Mouse (Mus musculus): ENCODE data around the gene Polrmt. TPM values are rescaled to one million over a fixed set of nuclear protein-coding genes. Genes with fewer than 3 reads are reported as not detected.
"Not testable (repeated sequence)": the region's sequence is repeated elsewhere in the genome, so short reads cannot be mapped to it uniquely, and the experiment has no call there.

Gene Polrmt
- polyA plus RNA-seq, 1 experiment from 2014 or later, result 45.3 TPM

DNA sequence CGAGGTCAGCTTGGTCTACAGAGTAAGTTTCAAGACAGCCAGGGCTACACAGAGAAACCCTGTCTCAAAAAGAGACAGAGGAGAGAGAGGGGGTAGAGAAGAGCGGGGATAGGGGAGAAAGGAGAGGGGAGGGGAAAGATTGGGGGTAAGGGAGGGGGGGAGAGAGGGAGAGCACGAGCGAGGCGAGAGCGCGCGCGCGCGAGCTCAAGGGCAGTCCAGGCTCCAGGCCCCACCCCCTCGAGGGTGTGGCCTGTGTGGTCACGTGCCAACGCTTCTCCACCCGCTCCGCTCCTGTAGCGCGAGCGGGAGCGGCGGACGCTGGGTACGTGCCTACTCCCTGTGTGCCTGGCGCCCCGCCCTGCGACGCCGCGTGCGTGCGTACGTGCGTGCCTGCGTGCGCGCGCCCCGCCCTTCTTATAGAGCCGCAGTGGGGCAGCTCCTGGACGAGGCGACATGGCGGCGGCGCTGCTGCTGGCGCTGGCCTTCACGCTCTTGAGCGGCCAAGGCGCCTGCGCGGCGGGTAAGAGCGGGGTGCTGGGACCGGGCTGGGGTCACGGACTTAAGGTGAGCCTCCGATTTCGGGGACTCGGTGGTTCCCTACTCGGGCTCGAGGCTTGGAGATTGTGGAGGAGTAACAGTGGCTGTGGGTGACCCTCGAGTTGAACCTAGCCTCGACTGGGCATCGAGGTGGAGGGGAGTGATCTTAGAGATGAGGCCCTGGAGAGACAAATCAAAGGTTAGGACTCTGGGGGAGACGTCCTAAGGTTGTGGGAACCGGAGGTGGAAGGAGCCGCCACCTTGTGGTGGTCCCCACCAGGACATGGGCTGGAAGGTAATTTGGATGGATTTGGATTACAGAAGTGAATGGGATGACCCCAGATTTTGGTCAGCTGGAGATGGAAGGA, 42.1 kb downstream of the Polrmt start, which contains the start of gene Bsg:
Gene Bsg, plus strand, starts transcription at position 427 of the 905 bp plus-strand sequence.
- under 1% methylated on average over 55 of the region's 65 CpGs for WGBS
- peak within 1 kb of the TSS; percentile 98 for H3K4me2 ChIP-seq (replicated peaks)
- H3K4me3 ChIP-seq, result peak within 1 kb of the TSS; percentile 82
- peaks cover 18% of the 10 kb centered on the region for H3K36me3 ChIP-seq
- no peaks in the 10 kb centered on the region for H3K27me3 ChIP-seq
- ATAC-seq (ENCODE audit: low FRiP score, low read depth), result peak; percentile 97
- H3K9me3 ChIP-seq, result no peaks in the 10 kb centered on the region
- H3K27ac ChIP-seq (replicated peaks), result peak within 1 kb of the TSS; percentile 83
- H3K4me1 ChIP-seq, result peaks cover 28% of the 10 kb centered on the region
- H3K9ac ChIP-seq (replicated peaks), result peak within 1 kb of the TSS; percentile 92

GRCm38 (mm10) chr10:79703541-79703940, 42.8 kb downstream of the Polrmt start:
- WGBS, result 74% methylated on average over 10 of the region's 10 CpGs
- 0 out of 2 replicates have a peak, but pooled peaks have one; percentile 1 for ATAC-seq (ENCODE audit: low FRiP score, low read depth)
- peak overlapping the region; percentile 98 for H3K4me2 ChIP-seq (replicated peaks)
- H3K9ac ChIP-seq (replicated peaks), result peak overlapping the region; percentile 46; the same call in 1 of the 2 replicates
- no peaks in the 10 kb centered on the region for H3K27me3 ChIP-seq
- H3K9me3 ChIP-seq, result no peaks in the 10 kb centered on the region
- H3K27ac ChIP-seq (replicated peaks), result peak overlapping the region; percentile 68
- H3K4me3 ChIP-seq, result peak overlapping the region; percentile 82
- H3K36me3 ChIP-seq, result peaks cover 10% of the 10 kb centered on the region
- peaks cover 28% of the 10 kb centered on the region for H3K4me1 ChIP-seq

DNA sequence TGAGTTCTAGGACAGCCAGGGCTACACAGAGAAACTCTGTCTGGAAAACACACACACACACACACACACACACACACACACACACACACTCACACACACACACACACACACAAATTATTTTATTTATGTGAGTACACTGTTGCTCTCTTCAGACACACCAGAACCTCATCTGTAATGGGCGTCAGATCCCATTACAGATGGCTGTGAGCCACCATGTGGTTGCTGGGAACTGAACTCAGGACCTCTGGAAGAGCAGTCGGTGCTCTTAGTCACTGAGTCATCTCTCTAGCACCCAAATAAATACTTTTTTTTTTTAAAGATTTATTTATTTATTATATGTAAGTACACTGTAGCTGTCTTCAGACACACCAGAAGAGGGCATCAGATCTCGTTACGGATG, 43.4 kb downstream of the Polrmt start:
- not testable (repeated sequence) for H3K9me3 ChIP-seq; H3K36me3 ChIP-seq; ATAC-seq (ENCODE audit: low FRiP score, low read depth); H3K27me3 ChIP-seq; H3K27ac ChIP-seq (replicated peaks); H3K9ac ChIP-seq (replicated peaks); H3K4me2 ChIP-seq (replicated peaks); H3K4me3 ChIP-seq
- WGBS, result 91% methylated on average over 4 of the region's 4 CpGs
- peaks cover 28% of the 10 kb centered on the region for H3K4me1 ChIP-seq

DNA sequence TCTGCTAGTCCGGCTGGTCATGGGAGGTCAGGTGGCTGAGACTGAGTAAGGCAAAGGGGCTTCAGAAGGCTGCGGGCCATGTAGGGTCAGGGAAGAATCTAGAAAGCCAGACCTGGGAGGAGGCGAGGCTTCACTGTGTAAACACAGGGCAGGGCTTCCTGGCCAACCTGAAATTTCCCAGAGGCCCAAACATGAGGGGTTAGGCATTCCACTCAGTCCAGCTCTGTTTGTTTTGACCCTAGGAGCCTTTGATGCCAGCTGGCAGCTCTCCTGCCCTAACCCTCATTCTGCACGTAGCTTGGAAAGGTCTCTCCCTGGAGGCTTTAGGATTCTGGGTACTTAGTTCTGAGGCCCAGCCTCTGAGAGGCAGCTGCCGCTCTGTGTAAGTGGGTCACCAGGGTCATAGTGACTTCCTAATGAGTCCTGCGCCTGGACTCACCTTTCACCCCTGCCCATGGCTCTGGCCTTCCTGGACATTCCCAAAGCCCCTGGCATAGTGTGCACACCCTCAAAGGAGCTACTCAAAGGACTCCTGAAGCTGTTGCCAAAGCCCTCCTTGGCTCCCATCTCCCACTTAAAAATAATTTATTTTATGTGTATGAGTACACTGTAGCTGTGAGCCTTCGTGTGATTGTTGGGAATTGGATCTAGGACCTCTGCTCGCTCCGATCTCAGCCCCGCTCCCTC, 44.8 kb downstream of the Polrmt start:
- H3K4me3 ChIP-seq, result no peak overlapping the region
- no peak overlapping the region for H3K4me2 ChIP-seq (replicated peaks)
- no peak overlapping the region for H3K9ac ChIP-seq (replicated peaks)
- 0 out of 2 replicates have a peak overlapping the region, but pooled peaks have one; percentile 20 for H3K27ac ChIP-seq (replicated peaks)
- no peaks in the 10 kb centered on the region for H3K9me3 ChIP-seq
- no peak for ATAC-seq (ENCODE audit: low FRiP score, low read depth)
- H3K36me3 ChIP-seq, result no peaks in the 10 kb centered on the region
- no peaks in the 10 kb centered on the region for H3K27me3 ChIP-seq
- H3K4me1 ChIP-seq, result peaks cover 22% of the 10 kb centered on the region
- 69% methylated on average over 10 of the region's 10 CpGs for WGBS

DNA sequence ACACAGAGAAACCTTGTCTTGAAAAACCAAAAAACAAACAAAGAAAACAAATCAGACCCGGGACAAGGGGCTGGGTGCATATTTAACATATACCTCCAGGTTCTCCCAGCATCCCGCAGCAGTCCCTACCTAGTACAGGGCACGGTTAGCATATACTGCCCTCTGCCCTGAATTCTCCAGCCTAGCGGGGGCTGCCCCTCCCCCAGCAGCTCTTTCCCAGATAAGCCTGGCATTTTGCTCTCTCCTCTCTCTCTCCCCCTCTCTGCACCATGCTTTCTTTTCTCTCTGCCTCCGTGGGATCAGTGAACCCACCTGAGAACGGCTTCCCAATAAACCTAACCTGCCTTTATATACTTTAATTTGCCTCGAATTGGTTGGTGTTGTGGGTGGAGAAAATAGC, 45.7 kb downstream of the Polrmt start:
- Histone ChIP-seq H3K27me3 (no peaks in the 10 kb centered on the region), H3K4me3 (no peak overlapping the region), H3K4me2 (replicated peaks) (no peak overlapping the region), H3K9me3 (no peaks in the 10 kb centered on the region), H3K36me3 (no peaks in the 10 kb centered on the region), H3K9ac (replicated peaks) (no peak overlapping the region), H3K4me1 (peaks cover 13% of the 10 kb centered on the region), H3K27ac (replicated peaks) (no peak overlapping the region)
- WGBS, result 51% methylated on average over 7 of the region's 7 CpGs
- ATAC-seq (ENCODE audit: low FRiP score, low read depth), result no peak

DNA sequence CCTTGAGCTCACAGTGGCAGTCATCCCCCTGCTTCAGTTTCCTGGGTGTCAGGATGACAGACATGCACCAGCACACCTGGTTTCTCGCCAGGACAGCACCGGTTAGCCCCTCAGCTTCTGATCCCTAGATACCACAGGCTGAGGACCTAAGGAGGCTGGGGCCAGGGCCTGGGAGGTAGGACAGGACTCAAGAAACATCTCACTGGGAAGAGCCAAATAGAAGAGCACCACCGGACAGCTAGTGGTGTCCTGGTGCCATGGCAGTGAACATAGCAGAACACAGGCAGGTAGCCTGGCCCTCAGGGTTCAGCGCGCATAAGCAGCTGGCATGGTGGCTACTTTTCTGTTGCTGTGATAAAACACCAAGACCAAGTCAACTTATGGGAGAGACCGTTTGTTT, 47.9 kb downstream of the Polrmt start:
- Histone ChIP-seq H3K4me3 (no peak overlapping the region), H3K9me3 (no peaks in the 10 kb centered on the region), H3K4me1 (peaks cover 4% of the 10 kb centered on the region; the same call in 1 of the 2 replicates), H3K27me3 (no peaks in the 10 kb centered on the region), H3K4me2 (replicated peaks) (no peak overlapping the region), H3K27ac (replicated peaks) (no peak overlapping the region), H3K36me3 (no peaks in the 10 kb centered on the region), H3K9ac (replicated peaks) (no peak overlapping the region)
- ATAC-seq (ENCODE audit: low FRiP score, low read depth), result no peak
- WGBS, result 93% methylated on average over 6 of the region's 6 CpGs

GRCm38 (mm10) chr10:79697916-79698315, 48.5 kb downstream of the Polrmt start:
- Histone ChIP-seq H3K4me2 (replicated peaks) (no peak overlapping the region), H3K4me1 (peaks cover 4% of the 10 kb centered on the region; the same call in 1 of the 2 replicates), H3K27me3 (no peaks in the 10 kb centered on the region), H3K36me3 (no peaks in the 10 kb centered on the region), H3K9ac (replicated peaks) (no peak overlapping the region), H3K9me3 (no peaks in the 10 kb centered on the region), H3K27ac (replicated peaks) (no peak overlapping the region), H3K4me3 (no peak overlapping the region)
- 85% methylated on average over 6 of the region's 6 CpGs for WGBS
- no peak for ATAC-seq (ENCODE audit: low FRiP score, low read depth)

DNA sequence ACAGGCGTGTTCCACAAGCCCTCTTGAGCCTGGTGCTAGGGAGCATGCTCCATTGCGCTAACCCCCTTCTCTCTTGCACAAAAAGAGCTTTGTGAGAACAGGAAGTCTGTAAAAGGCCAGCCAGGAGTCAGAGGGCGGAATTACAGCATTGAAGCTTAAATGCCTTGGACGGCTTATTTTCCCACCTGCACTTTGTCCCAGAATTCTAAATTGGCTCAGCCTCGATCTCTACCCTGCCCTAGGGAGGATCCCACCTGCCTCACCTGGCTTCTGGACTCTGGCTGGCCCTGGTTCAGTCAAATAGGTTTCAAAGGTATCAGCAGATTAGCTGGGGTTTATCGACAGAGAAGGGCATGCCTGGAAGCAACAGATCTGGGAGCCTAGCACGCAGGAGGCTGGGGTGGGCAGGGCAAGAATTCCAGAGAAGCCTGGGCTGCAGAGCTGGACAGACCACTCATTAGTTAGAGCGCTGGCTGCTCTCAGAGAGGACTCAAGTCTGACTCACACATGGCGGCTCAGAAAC, 50.2 kb downstream of the Polrmt start:
- Histone ChIP-seq H3K4me1 (no peaks in the 10 kb centered on the region; the same call in 1 of the 2 replicates), H3K27me3 (no peaks in the 10 kb centered on the region), H3K4me3 (no peak overlapping the region), H3K9ac (replicated peaks) (no peak overlapping the region), H3K9me3 (peaks cover 6% of the 10 kb centered on the region; the same call in 1 of the 2 replicates), H3K27ac (replicated peaks) (no peak overlapping the region), H3K36me3 (no peaks in the 10 kb centered on the region), H3K4me2 (replicated peaks) (no peak overlapping the region)
- 69% methylated on average over 9 of the region's 9 CpGs for WGBS
- ATAC-seq (ENCODE audit: low FRiP score, low read depth), result no peak

DNA sequence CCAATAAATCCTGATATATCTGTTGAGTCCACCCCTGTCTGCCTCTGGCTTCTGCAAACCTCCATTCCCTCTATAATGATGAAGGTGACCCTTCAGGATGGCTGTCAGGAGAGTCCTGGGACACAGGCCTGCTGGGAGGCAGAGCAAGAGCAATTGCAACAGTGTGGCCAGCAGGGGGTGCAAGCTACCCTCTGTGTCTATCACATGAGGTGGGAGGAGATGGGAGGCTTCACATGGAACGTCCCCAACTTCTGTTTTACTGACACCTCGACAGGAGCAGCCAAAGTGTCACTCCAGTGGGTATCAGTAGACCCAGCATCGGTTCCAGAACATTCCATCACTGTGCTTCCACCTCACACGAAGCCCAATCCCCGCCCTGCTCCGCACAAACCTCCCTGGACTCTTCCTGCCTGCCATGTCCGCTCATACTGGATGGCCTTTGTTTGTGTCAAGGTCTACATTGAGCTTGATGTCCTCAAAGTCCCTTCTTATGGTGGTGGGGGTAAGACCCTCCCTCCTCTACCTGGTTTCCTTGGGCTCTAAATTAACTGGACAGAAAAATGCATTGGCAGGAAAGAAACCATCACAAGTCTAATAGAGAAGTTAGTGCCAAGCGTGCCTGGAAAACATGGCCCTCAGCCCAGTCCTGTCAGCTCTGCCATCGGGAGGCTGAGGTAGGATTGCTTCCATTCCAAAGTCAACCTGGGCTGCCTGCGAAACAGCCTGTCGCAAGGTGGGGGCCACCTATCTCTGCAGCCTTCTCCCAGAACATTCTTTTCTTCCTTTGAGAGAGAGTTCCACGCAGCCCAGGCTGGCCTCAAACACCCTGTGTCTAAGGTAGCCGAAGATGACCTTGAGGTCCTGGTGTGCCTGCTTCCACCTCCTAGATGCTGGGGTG, 50.9 kb downstream of the Polrmt start:
- Histone ChIP-seq H3K4me1 (no peaks in the 10 kb centered on the region; the same call in 1 of the 2 replicates), H3K9me3 (peaks cover 6% of the 10 kb centered on the region; the same call in 1 of the 2 replicates), H3K27me3 (no peaks in the 10 kb centered on the region), H3K4me2 (replicated peaks) (no peak overlapping the region), H3K36me3 (no peaks in the 10 kb centered on the region), H3K27ac (replicated peaks) (no peak overlapping the region), H3K4me3 (no peak overlapping the region), H3K9ac (replicated peaks) (no peak overlapping the region)
- WGBS, result 69% methylated on average over 13 of the region's 13 CpGs
- 0 out of 2 replicates have a peak, but pooled peaks have one; percentile 47 for ATAC-seq (ENCODE audit: low FRiP score, low read depth)

GRCm38 (mm10) chr10:79694379-79694655, 52.1 kb downstream of the Polrmt start:
- H3K9me3 ChIP-seq, result peaks cover 6% of the 10 kb centered on the region; the same call in 1 of the 2 replicates
- no peak overlapping the region for H3K27ac ChIP-seq (replicated peaks)
- H3K9ac ChIP-seq (replicated peaks), result no peak overlapping the region
- H3K36me3 ChIP-seq, result peaks cover 2% of the 10 kb centered on the region
- H3K27me3 ChIP-seq, result no peaks in the 10 kb centered on the region
- 79% methylated on average over 6 of the region's 6 CpGs for WGBS
- no peak for ATAC-seq (ENCODE audit: low FRiP score, low read depth)
- no peak overlapping the region for H3K4me2 ChIP-seq (replicated peaks)
- H3K4me3 ChIP-seq, result no peak overlapping the region
- no peaks in the 10 kb centered on the region; the same call in 1 of the 2 replicates for H3K4me1 ChIP-seq

Measured in midbrain, embryonic 12.5 days (tissue).